Mouse (Mus musculus) forebrain, embryonic 14.5 days (tissue): Measurements from ENCODE around the gene Atm. TPM values are rescaled to one million over a fixed set of nuclear protein-coding genes. Genes with fewer than 3 reads are reported as not detected.

Experiments used
- ATAC-seq: fragments of 200-750 bp; cut with Nextera tagmentation; 2 replicates; pipeline ENCODE4 v1.8.0; 2017; ENCODE audit warnings: mild to moderate bottlenecking, moderate library complexity
- DNase-seq: peaks from one replicate; pipeline ENCODE4 v3.0.0-alpha.2; 2015; ENCODE audit warnings: low spot score
- H3K27ac ChIP-seq: fragments of 300-500 bp; sonication (generic); 2 replicates; pipeline ENCODE4 v1.5.1; 2014; ENCODE audit warnings: low read depth, mild to moderate bottlenecking, control low read depth, low read length, moderate library complexity
- H3K27me3 ChIP-seq: fragments of 300-500 bp; sonication (generic); replicated peaks from 2 replicates; pipeline ENCODE4 v1.6.1; 2014; ENCODE audit warnings: low read length, control low read depth, mixed read lengths; ENCODE audit not compliant: control insufficient read depth, insufficient read depth
- H3K36me3 ChIP-seq: fragments of 300-500 bp; sonication (generic); 2 replicates; pipeline ENCODE4 v1.6.1; 2014; ENCODE audit warnings: low read length, control low read depth; ENCODE audit not compliant: control insufficient read depth, insufficient read depth
- H3K4me1 ChIP-seq: fragments of 300-500 bp; sonication (generic); 2 replicates; pipeline ENCODE4 v1.6.1; 2014; ENCODE audit warnings: antibody characterized with exemption, low read length, control low read depth; ENCODE audit not compliant: control insufficient read depth, insufficient read depth
- H3K4me2 ChIP-seq: fragments of 300-500 bp; sonication (generic); 2 replicates; pipeline ENCODE4 v1.6.1; 2014; ENCODE audit warnings: mild to moderate bottlenecking, control low read depth, low read length
- H3K4me3 ChIP-seq: fragments of 300-500 bp; sonication (generic); 2 replicates; pipeline ENCODE4 v1.5.1; 2014; ENCODE audit warnings: low read depth, low read length, control low read depth
- H3K9ac ChIP-seq: fragments of 300-500 bp; sonication (generic); 2 replicates; pipeline ENCODE4 v1.6.1; 2014; ENCODE audit warnings: mild to moderate bottlenecking, low read length, control low read depth, moderate library complexity
- H3K9me3 ChIP-seq: fragments of 300-500 bp; sonication (generic); replicated peaks from 2 replicates; pipeline ENCODE4 v1.6.1; 2016; ENCODE audit warnings: low read length, control low read depth, mixed read lengths; ENCODE audit not compliant: control insufficient read depth
- WGBS: fragments of 180-500 bp; shearing (Covaris S2); extraction: QIAGEN DNeasy Blood & Tissue Kit; methylation state at CpG from one replicate; pipeline ENCODE4 v1.1.7; 2014; 5-methylcytosine and 5-hydroxymethylcytosine counted together
- microRNA-seq: library from miRNA; unstranded; fragments of <30 nt; microRNA quantifications from one replicate; pipeline ENCODE4, GENCODE M21; 2016
- polyA plus RNA-seq: library from polyadenylated mRNA; unstranded; fragments of >200 nt; fragmentation: Nextera tagmentation; extraction: Ambion mirVana; gene quantifications from 2 replicates; pipeline ENCODE4 v1.2.1, GENCODE M21; 2014

Gene Atm
- polyA plus RNA-seq, 1 experiment from 2014 or later = 13.0 TPM

DNA sequence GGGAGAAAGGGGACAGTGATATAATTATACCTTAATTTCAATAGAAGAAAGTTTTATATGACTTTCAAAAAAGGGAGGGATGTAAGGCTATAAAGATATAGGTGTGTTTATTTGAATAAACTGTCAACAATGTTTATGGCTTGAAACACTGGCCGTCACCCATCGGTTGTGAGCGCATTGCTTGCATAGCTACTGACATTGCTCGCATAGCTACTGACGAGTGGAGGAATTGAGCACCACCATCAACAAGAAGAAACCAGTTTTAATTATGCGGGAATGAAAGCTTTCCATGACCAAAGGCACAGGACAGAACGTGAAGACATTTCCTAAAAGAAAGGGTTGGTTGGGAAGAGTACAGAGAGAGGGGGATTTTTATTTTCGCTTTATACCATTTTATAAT lies 135.4 kb downstream of the Atm start:
- H3K4me3 ChIP-seq = no peak overlapping the region
- H3K9me3 ChIP-seq = no peaks in the 10 kb centered on the region
- H3K4me2 ChIP-seq = no peak overlapping the region
- no peak overlapping the region for H3K9ac ChIP-seq
- WGBS = 89% methylated on average over 8 of the region's 8 CpGs
- H3K27ac ChIP-seq = no peak overlapping the region
- H3K27me3 ChIP-seq = no peaks in the 10 kb centered on the region
- peaks cover 5% of the 10 kb centered on the region; the same call in 1 of the 2 replicates for H3K4me1 ChIP-seq
- DNase-seq (no peak), ATAC-seq (no peak)
- H3K36me3 ChIP-seq = no peaks in the 10 kb centered on the region

GRCm38 (mm10) chr9:53400696-53401095 lies 135.8 kb downstream of the Atm start:
- H3K9ac ChIP-seq = no peak overlapping the region
- 92% methylated on average over 4 of the region's 4 CpGs for WGBS
- DNase-seq = no peak
- H3K4me3 ChIP-seq = no peak overlapping the region
- no peak overlapping the region for H3K27ac ChIP-seq
- H3K9me3 ChIP-seq = no peaks in the 10 kb centered on the region
- no peaks in the 10 kb centered on the region for H3K27me3 ChIP-seq
- H3K4me2 ChIP-seq = no peak overlapping the region
- H3K36me3 ChIP-seq = no peaks in the 10 kb centered on the region
- no peak for ATAC-seq
- H3K4me1 ChIP-seq = peaks cover 5% of the 10 kb centered on the region; the same call in 1 of the 2 replicates

DNA sequence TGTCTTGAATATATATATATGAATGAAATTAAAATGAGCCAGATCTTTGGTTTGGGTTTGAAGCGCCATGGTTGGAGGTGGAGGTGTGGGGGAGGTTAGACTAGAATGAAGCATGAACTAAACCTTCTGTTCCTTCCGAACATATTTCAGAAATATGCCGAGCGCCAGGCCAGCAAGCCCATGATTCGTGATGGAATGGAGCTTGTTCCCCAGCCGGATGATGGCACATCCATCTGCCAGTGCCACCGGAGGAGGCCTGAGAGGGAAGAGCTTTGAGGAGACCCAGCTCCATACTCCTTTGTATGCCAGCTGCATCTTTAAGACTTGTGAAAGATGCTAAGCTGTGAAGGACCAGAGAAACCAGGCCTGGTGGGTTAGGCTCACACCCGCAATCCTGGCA lies 137.0 kb downstream of the Atm start:
- ATAC-seq = no peak
- DNase-seq = no peak
- Histone ChIP-seq H3K27me3 (no peaks in the 10 kb centered on the region), H3K4me3 (no peak overlapping the region), H3K36me3 (no peaks in the 10 kb centered on the region), H3K9me3 (no peaks in the 10 kb centered on the region), H3K4me2 (no peak overlapping the region), H3K9ac (no peak overlapping the region), H3K27ac (no peak overlapping the region), H3K4me1 (peaks cover 5% of the 10 kb centered on the region; the same call in 1 of the 2 replicates)
- 90% methylated on average over 8 of the region's 8 CpGs for WGBS

GRCm38 (mm10) chr9:53398388-53398700 lies 138.2 kb downstream of the Atm start:
- ATAC-seq = no peak
- no peak overlapping the region for H3K27ac ChIP-seq
- 14% methylated on average over 5 of the region's 5 CpGs for WGBS

DNA sequence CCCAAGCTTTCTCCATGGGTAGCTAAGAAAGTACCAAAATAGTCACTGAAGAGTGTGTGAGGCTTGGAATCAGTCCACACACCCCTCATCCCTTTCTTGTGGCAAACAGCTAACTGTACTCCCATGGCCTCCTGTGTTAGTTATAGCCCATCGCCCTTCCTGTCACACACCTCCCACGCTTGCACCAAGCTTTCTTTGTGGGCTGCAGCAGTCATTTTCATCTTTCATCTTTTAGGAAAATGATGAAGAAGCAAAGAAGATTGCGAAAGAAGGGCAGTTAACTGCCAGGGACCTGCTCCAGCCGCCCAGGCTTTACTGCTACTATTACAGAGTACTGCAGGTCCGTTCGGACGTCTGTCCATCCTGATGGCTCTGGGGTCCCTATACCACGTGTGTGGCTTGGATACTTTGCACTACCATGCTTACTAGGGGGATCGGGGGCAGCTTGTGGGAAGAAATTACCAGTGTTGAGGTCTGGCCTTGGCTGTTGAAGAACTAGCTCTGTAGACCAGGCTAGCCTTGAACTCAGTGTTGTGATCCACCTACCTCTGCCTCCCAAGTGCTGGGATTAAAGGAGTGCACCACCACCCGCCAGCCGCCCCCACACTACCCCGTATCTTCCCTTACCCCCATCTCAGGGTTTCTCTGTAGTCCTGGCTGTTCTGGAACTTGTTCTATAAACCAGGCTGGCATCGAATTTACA lies 138.7 kb downstream of the Atm start:
- Histone ChIP-seq H3K9me3 (no peaks in the 10 kb centered on the region), H3K4me2 (no peak overlapping the region), H3K27ac (no peak overlapping the region), H3K4me1 (peaks cover 5% of the 10 kb centered on the region; the same call in 1 of the 2 replicates), H3K36me3 (no peaks in the 10 kb centered on the region), H3K4me3 (no peak overlapping the region), H3K27me3 (no peaks in the 10 kb centered on the region), H3K9ac (no peak overlapping the region)
- ATAC-seq = no peak
- no peak for DNase-seq
- WGBS = 78% methylated on average over 13 of the region's 13 CpGs

More at GRCm38 (mm10) chr9:53398388-53398700, 138.2 kb downstream of the Atm start:
- Histone ChIP-seq H3K4me1 (peaks cover 5% of the 10 kb centered on the region; the same call in 1 of the 2 replicates), H3K9ac (no peak overlapping the region), H3K9me3 (no peaks in the 10 kb centered on the region), H3K4me2 (no peak overlapping the region), H3K36me3 (no peaks in the 10 kb centered on the region), H3K27me3 (no peaks in the 10 kb centered on the region), H3K4me3 (no peak overlapping the region)
- peak; percentile 75 for DNase-seq

DNA sequence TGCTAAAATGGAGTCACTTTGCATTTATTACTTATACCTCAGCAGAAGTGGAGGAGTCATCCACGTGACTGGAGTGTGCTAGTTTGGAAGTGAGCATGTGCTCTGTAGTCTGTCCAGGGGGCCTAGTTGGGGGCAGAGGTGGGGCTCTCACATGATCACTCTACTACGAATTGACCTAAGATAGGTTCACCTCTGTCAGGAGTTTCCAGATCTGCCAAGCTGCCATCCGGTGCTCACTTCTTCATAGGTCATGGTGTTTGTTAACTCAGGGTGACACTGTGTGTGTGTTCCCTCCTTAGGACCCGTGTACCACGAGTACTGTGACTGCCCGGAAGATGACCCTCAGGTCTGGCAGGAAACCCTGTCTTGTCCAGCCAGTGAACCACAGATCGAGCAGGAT lies 146.4 kb downstream of the Atm start:
- WGBS = 80% methylated on average over 7 of the region's 7 CpGs

More for the DNA sequence above, 146.4 kb downstream of the Atm start:
- DNase-seq (no peak), ATAC-seq (no peak)
- Histone ChIP-seq H3K27ac (no peak overlapping the region), H3K4me3 (no peak overlapping the region), H3K36me3 (no peaks in the 10 kb centered on the region), H3K4me1 (no peaks in the 10 kb centered on the region), H3K9ac (no peak overlapping the region), H3K9me3 (no peaks in the 10 kb centered on the region), H3K27me3 (no peaks in the 10 kb centered on the region), H3K4me2 (no peak overlapping the region)

Small RNA genes lying within 50 kb of the gene (microRNA-seq; reads per million reads assigned to microRNA genes)
- not detected for gene Mir130c

Other genes starting within 250 kb of the Atm start
- gene Exph5, start 235.1 kb downstream of the Atm start, polyA plus RNA-seq = 0.05 and 0.19 TPM in 2 replicates
- 3.3 and 5.1 TPM in 2 replicates for gene Kdelc2, start 152.7 kb downstream of the Atm start, polyA plus RNA-seq
- gene 4930550C14Rik, start 134.4 kb downstream of the Atm start, polyA plus RNA-seq = 0.17 and 0.57 TPM in 2 replicates
- 13.9 and 15.3 TPM in 2 replicates for gene Npat, start 307 bp upstream of the Atm start, polyA plus RNA-seq
- gene Acat1, start 73.6 kb upstream of the Atm start, polyA plus RNA-seq = 190 and 201 TPM in 2 replicates
- gene Cul5, start 133.3 kb upstream of the Atm start, polyA plus RNA-seq = 57.8 and 62.1 TPM in 2 replicates
- 3.7 and 3.8 TPM in 2 replicates for gene Rab39, start 169.5 kb upstream of the Atm start, polyA plus RNA-seq
- 7.6 and 9.5 TPM in 2 replicates for gene Slc35f2, start 234.8 kb upstream of the Atm start, polyA plus RNA-seq